Mouse (Mus musculus): Measurements from ENCODE around the gene Mprip. TPM values are rescaled to one million over a fixed set of nuclear protein-coding genes. Genes with fewer than 3 reads are reported as not detected.
"Not testable (repeated sequence)": the region's sequence is repeated elsewhere in the genome, so short reads cannot be mapped to it uniquely, and the experiment has no call there.

Gene Mprip
- polyA plus RNA-seq (2012; rRNA removed) = 126 and 128 TPM in 2 replicates

DNA sequence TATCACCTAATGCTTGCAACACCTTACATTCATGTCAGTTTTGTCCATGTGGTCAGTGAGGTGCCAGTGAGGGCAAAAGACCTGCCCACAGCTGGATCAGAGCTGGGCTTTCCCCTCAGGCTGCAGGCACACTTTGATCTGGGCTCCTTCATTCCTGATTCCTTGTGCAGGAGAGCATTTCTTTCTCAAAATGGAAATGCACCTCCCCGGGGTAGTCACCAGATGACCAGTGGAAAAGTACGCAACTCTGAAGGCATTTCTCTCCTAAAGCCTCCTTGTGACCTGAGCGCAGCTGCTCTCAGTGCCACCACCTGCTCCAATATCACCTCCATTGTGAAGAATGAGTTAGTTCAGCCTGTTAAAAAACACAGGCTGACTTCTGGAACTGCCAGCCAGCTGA is at the start of gene Mprip:
Mprip (plus strand) TSS at position 301 of the 400 bp plus-strand sequence.
- no peak for TF ChIP-seq POLR2A (IDR thresholded peaks at IDR 0.05; ENCODE audit: extremely low read depth, insufficient read depth, low read length)
- TF ChIP-seq CTCF (IDR thresholded peaks at IDR 0.05; ENCODE audit: extremely low read depth, insufficient read depth, low read length) = no peak
- Histone ChIP-seq H3K4me1 (ENCODE audit: control insufficient read depth, insufficient read depth, low read length) (peaks cover 7% of the 10 kb centered on the region; the same call in 1 of the 2 replicates), H3K4me3 (ENCODE audit: insufficient read depth, low read length) (peak within 1 kb of the TSS; percentile 68), H3K27ac (ENCODE audit: insufficient read depth, low read length) (peak within 1 kb of the TSS; percentile 77)

DNA sequence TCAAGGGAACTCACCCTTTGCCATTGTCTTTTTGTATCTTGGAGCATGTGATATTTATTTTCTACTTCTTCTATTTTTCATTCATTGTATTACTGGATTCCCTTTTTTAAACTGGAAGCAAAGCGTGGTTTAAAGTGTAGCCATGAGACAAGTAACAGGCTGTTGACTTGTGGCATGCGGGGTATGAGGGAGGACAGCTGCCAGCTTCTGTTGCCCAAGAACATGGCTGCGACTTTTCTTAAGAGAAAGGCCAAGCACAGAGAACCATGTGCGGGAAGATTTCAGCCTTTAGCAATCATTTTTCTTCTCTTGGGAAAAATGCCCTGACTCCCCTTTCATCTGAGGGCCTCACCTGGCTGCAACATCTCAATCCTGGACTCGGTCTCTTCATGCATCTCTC is 49.5 kb upstream of the Mprip start:
- H3K4me3 ChIP-seq (ENCODE audit: insufficient read depth, low read length) = no peak overlapping the region
- H3K27ac ChIP-seq (ENCODE audit: insufficient read depth, low read length) = no peak overlapping the region
- H3K4me1 ChIP-seq (ENCODE audit: control insufficient read depth, insufficient read depth, low read length) = no peaks in the 10 kb centered on the region
- TF ChIP-seq POLR2A (IDR thresholded peaks at IDR 0.05; ENCODE audit: extremely low read depth, insufficient read depth, low read length) (no peak), CTCF (IDR thresholded peaks at IDR 0.05; ENCODE audit: extremely low read depth, insufficient read depth, low read length) (no peak)

DNA sequence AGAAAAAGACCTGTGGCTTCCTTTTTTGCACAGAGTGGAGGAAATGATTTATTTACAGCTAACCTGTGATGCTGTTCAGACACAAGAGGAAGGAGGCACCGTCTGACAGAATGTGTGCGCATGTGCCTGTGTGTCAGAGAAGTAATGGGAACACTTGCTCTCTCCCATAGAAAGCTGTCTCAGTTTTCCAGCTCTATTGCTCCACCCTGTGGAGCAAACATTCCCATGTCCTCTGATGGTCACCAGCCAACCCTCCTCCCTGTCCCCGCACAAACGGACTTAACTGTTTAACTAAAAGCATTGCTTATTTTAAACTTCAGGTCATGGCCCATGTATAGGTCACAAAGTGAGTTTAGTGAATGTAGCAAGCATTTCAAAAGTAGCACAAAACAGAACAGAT is 47.0 kb upstream of the Mprip start:
- TF ChIP-seq CTCF (IDR thresholded peaks at IDR 0.05; ENCODE audit: extremely low read depth, insufficient read depth, low read length) = peak; percentile 68
- TF ChIP-seq POLR2A (IDR thresholded peaks at IDR 0.05; ENCODE audit: extremely low read depth, insufficient read depth, low read length) = no peak
- no peaks in the 10 kb centered on the region for H3K4me1 ChIP-seq (ENCODE audit: control insufficient read depth, insufficient read depth, low read length)
- H3K4me3 ChIP-seq (ENCODE audit: insufficient read depth, low read length) = no peak overlapping the region
- no peak overlapping the region for H3K27ac ChIP-seq (ENCODE audit: insufficient read depth, low read length)

DNA sequence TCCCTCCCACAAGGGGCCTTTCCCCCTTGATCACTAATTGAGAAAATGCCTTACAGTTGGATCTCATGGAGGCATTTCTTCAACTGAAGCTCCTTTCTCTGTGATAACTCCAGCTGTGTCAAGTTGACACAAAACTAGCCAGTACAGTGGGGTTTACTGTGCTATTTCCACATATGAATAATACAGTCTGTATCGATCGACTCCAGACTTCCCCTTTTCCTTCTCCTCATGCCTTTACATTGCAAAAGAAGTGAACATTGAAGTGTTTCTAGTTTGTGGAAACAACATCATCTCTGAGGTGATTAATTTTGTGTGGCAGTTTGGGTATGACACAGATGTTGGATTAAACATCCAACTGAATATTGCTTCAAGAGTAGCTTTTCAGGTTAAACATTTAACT is 44.1 kb upstream of the Mprip start:
- H3K4me1 ChIP-seq (ENCODE audit: control insufficient read depth, insufficient read depth, low read length); H3K4me3 ChIP-seq (ENCODE audit: insufficient read depth, low read length); H3K27ac ChIP-seq (ENCODE audit: insufficient read depth, low read length): not testable (repeated sequence)

DNA sequence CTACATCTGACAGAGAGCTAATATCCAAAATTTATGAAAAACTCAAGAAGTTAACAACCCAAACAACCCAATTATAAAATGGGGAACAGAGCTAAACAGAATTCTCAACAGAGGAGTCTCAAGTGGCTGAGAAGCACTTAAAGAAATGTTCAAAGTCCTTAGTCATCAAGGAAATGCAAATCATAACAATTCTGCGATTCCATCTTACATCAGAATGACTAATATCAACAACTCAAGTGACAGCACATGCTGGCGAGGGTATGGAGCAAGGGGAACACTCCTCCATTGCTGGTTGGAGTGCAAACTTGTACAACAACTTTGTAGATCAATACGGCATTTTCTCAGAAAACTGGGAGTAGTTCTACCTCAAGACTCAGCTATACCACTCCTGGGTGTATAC is 38.9 kb upstream of the Mprip start:
- H3K27ac ChIP-seq (ENCODE audit: insufficient read depth, low read length) = no peak overlapping the region
- H3K4me1 ChIP-seq (ENCODE audit: control insufficient read depth, insufficient read depth, low read length) = no peaks in the 10 kb centered on the region
- TF ChIP-seq POLR2A (IDR thresholded peaks at IDR 0.05; ENCODE audit: extremely low read depth, insufficient read depth, low read length) (no peak), CTCF (IDR thresholded peaks at IDR 0.05; ENCODE audit: extremely low read depth, insufficient read depth, low read length) (no peak)
- H3K4me3 ChIP-seq (ENCODE audit: insufficient read depth, low read length) = no peak overlapping the region

DNA sequence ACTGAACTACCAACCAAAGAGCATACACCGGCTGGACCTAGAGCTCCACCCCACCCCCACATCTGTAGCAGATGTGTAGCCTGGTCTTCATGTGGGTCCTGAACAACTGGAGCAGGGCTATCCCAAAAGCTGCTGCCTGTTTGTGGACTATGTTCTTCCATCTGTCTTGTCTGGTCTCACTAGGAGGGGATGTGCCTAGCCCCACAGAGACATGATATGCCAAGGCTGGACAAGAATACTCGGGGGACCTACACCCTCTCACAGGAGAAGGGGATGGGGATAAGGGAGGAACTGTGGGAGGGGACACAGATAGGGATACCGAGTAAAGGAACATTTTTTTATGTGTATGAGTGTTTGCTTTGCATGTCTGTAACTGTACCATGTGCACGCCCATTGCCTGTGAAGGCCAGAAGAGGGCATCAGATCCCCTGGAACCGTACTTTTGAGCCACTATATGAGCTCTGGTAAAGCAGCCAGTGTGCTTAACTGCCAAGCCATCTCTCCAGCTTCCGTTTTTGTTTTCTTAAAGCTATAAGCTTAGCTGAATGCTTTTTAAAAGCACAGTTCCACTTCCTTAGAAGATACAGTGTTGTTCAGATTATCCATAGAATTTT is 37.0 kb upstream of the Mprip start:
- TF ChIP-seq CTCF (IDR thresholded peaks at IDR 0.05; ENCODE audit: extremely low read depth, insufficient read depth, low read length) (peak; percentile 91), POLR2A (IDR thresholded peaks at IDR 0.05; ENCODE audit: extremely low read depth, insufficient read depth, low read length) (no peak)
- H3K27ac ChIP-seq (ENCODE audit: insufficient read depth, low read length) = no peak overlapping the region
- no peaks in the 10 kb centered on the region for H3K4me1 ChIP-seq (ENCODE audit: control insufficient read depth, insufficient read depth, low read length)
- no peak overlapping the region for H3K4me3 ChIP-seq (ENCODE audit: insufficient read depth, low read length)

DNA sequence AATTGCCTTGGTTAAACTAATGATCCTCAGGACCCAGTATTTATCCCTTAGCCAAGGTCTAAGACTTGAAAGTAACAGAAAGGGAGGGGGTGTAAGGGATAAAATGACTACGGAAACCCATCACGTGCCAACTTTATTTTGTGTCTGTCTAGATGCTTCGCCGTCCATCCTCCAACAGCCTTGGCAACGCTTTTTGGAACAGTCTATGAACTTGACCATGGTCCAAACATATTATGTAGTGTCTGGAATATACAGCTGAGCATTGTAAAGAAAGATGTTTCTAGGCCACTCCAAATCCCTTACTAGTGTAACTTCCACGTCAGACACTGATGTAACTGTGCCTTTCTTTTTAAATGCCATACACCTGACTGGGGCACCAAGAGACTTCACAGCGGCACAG is 34.9 kb upstream of the Mprip start:
- TF ChIP-seq POLR2A (IDR thresholded peaks at IDR 0.05; ENCODE audit: extremely low read depth, insufficient read depth, low read length) (no peak), CTCF (IDR thresholded peaks at IDR 0.05; ENCODE audit: extremely low read depth, insufficient read depth, low read length) (no peak)
- H3K27ac ChIP-seq (ENCODE audit: insufficient read depth, low read length) = no peak overlapping the region
- no peaks in the 10 kb centered on the region for H3K4me1 ChIP-seq (ENCODE audit: control insufficient read depth, insufficient read depth, low read length)
- no peak overlapping the region for H3K4me3 ChIP-seq (ENCODE audit: insufficient read depth, low read length)

DNA sequence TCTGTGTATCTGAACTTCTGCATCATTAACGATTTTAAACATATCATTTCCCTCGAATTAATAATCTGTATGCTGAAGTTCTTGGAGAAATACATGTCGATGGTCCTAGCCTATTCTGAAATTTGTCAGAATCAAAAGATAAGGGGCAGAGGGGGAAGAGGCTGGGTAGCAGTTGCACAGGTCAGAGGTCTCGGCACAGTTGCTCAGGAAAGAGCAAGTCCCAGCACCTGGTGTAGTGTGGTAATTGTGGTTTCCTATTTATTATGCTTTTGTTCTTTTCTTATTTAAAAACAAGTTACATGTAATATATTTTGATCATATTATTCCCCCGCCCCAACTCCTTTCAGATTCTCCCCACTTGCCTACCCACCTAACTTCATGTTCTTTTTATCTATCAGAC is 32.9 kb upstream of the Mprip start:
- no peak overlapping the region for H3K27ac ChIP-seq (ENCODE audit: insufficient read depth, low read length)
- no peak overlapping the region for H3K4me3 ChIP-seq (ENCODE audit: insufficient read depth, low read length)
- no peaks in the 10 kb centered on the region for H3K4me1 ChIP-seq (ENCODE audit: control insufficient read depth, insufficient read depth, low read length)
- TF ChIP-seq POLR2A (IDR thresholded peaks at IDR 0.05; ENCODE audit: extremely low read depth, insufficient read depth, low read length) = no peak
- no peak for TF ChIP-seq CTCF (IDR thresholded peaks at IDR 0.05; ENCODE audit: extremely low read depth, insufficient read depth, low read length)

DNA sequence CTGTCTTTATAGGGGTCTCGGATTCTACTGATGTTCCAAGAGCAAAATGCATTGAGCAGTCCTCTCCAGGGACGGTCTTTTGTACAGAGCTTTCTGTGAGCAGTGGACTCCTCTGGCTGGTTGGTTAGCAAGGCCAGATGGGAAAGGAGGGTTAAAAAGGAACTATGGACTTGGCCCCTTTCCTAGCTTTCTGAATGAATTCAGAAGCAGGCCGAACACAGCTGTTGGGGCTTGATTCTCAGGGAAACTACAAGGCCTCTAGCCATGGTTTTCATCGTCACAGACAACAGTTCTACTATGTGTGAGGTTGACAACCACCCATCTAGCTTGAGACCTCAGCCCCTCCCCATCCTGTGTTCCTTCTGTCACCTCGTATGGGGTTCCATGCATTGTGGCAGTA is 31.2 kb upstream of the Mprip start:
- H3K27ac ChIP-seq (ENCODE audit: insufficient read depth, low read length) = no peak overlapping the region
- H3K4me3 ChIP-seq (ENCODE audit: insufficient read depth, low read length) = no peak overlapping the region
- H3K4me1 ChIP-seq (ENCODE audit: control insufficient read depth, insufficient read depth, low read length) = no peaks in the 10 kb centered on the region
- TF ChIP-seq CTCF (IDR thresholded peaks at IDR 0.05; ENCODE audit: extremely low read depth, insufficient read depth, low read length) (no peak), POLR2A (IDR thresholded peaks at IDR 0.05; ENCODE audit: extremely low read depth, insufficient read depth, low read length) (no peak)

DNA sequence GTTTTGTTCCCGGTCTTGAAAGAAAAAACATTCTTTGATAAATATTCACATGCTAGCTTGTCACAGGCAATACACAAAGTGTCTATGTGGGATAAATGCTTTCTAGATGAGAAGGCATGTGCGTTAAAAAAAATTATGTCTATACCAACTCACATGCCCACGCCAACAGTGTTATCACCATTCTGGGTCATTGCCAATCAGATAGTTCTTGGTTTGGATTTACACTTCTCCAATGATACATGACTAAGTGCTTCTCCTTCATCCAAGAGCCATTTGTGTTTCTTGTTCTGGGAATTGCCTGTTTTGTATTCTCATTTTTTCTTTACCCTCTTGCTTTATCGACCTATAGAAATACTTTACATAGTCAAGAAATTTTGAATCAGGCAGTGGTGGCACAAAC is 29.1 kb upstream of the Mprip start:
- no peak overlapping the region for H3K4me3 ChIP-seq (ENCODE audit: insufficient read depth, low read length)
- H3K27ac ChIP-seq (ENCODE audit: insufficient read depth, low read length) = no peak overlapping the region
- no peaks in the 10 kb centered on the region for H3K4me1 ChIP-seq (ENCODE audit: control insufficient read depth, insufficient read depth, low read length)
- TF ChIP-seq POLR2A (IDR thresholded peaks at IDR 0.05; ENCODE audit: extremely low read depth, insufficient read depth, low read length) (no peak), CTCF (IDR thresholded peaks at IDR 0.05; ENCODE audit: extremely low read depth, insufficient read depth, low read length) (no peak)
